Mouse (Mus musculus): ENCODE measurements around the gene Knstrn.

The Knstrn gene

GRCm38 (mm10) chr2:118790551-118791525 lies 23.0 kb upstream of the Knstrn start:
- peak; percentile 25; the same call in 1 of the 2 replicates for ATAC-seq (ENCODE audit: low TSS enrichment)

DNA sequence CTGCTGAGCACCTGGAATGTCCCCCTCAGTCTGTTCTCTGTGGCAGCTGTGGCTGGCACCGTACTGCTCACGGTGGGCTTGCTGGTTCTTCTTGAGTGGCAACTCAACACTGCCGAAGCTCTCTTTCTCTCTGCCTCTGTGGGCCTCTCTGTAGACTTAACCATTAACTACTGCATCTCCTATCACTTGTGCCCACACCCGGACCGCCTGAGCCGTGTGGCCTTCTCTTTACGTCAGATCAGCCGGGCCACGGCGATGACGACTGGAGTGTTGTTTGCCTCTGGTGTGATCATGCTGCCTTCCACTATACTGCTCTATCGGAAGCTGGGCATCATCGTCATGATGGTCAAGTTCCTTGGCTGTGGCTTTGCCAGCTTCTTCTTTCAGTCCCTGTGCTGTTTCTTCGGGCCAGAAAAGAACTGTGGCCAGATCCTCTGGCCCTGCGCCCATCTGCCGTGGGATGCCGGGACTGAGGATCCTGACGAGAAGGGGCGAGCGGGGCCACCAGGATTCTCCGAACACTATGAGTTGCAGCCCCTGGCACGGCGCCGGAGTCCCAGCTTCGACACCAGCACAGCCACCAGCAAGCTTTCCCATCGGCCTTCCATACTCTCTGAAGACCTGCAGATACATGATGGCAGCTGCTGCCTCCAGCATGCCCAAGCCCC lies 22.1 kb upstream of the Knstrn start:
- no peak for ATAC-seq (ENCODE audit: low TSS enrichment)

- ATAC-seq (ENCODE audit: low TSS enrichment) = no peak
Observed at GRCm38 (mm10) chr2:118792259-118792613, 21.6 kb upstream of the Knstrn start.

- ATAC-seq (ENCODE audit: low TSS enrichment) = no peak
Observed at GRCm38 (mm10) chr2:118793636-118794035, 20.2 kb upstream of the Knstrn start.

GRCm38 (mm10) chr2:118802542-118803118 lies 11.2 kb upstream of the Knstrn start:
- ATAC-seq (ENCODE audit: low TSS enrichment) = no peak

DNA sequence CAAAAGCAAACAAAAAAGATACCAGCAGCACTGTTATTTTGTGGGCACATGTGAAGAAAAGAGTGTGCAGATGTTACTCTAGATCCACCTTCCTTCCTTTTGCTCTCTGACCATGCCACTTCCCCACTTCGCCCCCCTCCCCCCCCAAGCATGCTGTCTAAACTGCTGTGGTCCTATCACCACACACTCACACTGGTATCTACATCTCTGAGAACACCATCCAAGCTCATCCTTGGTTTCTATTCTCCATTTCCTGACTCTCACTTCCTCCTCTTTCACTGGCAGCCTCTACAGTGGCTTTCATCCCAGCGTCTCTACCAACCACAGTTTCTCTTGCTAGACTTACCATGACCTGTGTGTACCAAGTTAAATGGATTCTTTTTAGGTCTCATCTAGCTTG lies 9.3 kb upstream of the Knstrn start:
- no peak for ATAC-seq (ENCODE audit: low TSS enrichment)

DNA sequence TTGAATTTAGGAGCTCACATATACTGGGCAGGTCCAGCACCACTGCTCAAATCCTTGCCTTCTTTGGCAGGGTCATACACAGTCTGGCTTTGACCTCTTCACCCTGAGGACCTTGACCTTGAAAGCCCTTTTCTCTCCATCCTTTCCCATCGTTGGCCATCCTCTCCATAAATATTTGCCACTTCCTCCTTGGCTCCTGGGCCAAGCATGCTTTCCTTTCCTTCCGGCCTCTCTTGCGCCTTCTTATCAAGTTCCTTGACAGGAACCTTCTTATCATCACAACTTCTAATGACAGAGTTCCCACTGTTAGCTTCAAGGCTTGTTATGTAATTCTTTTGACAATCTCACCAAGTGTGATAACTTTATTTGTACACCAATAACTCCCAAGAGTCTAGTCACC lies 8.7 kb upstream of the Knstrn start:
- no peak for ATAC-seq (ENCODE audit: low TSS enrichment)

DNA sequence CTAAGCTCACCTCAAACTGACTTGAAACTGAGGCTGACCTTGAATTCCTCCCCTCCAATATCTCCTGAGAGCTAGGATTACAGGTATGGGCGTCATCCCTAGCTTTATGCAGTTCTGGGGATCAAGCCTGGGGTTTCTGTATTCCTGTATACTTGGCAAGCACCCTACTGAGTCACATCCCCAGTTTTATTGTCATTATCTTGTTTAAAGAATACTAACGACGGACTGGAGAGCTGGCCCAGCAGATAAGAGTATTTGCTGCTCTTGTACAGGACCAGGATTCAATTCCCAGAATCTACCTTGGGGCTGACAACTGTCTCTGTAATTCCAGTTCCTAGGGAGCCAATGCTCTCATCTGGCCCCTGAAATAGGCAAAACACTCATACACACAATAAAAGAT lies 8.0 kb upstream of the Knstrn start:
- ATAC-seq (ENCODE audit: low TSS enrichment) = no peak

- peak; percentile 57 for ATAC-seq (ENCODE audit: low TSS enrichment)
Observed at GRCm38 (mm10) chr2:118806860-118807259, 6.9 kb upstream of the Knstrn start.

GRCm38 (mm10) chr2:118810861-118811260 lies 2.9 kb upstream of the Knstrn start:
- no peak for ATAC-seq (ENCODE audit: low TSS enrichment)

DNA sequence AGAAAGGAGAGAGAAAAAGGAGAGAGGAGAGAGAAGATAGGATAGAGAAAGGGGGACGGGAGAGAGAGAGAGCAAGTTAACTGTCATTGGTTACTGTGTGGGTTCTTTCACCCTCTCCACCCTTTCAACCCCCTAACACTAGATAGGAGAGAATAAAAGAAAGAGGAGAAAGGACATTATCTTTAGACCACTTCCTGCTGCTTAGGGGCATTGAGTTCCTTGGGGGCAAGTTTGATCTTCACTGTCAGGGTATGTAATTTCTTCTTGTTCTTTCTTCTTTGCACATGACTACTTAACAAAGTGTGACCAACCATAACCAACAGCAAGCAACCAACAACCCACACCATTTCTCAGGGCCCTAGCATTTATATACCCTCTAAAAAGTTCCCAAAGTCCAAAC lies 1.1 kb upstream of the Knstrn start:
- no peak for ATAC-seq (ENCODE audit: low TSS enrichment)

GRCm38 (mm10) chr2:118822800-118823199 lies 9.0 kb downstream of the Knstrn start:
- no peak for ATAC-seq (ENCODE audit: low TSS enrichment)

DNA sequence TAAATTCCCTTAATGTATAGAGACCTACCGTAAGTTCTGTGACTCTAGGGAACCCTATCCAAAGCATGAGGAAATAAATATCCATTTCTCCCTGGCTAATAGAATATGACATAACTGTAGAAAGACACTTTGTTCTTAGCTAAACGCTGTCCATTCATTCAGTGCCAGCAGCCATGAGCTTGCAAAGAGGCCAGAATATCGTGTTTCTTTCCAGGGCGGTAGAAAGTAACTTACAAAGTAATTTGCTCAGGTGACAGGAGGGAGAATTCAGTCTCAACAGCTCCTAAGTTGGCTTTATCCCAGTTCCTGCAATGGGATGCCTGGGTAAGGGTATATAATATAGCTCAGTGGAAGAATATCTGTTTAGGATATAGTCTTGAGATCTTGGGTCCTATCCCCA lies 10.6 kb downstream of the Knstrn start:
- ATAC-seq (ENCODE audit: low TSS enrichment) = no peak

- no peak for ATAC-seq (ENCODE audit: low TSS enrichment)
Observed at GRCm38 (mm10) chr2:118829096-118829495, 15.3 kb downstream of the Knstrn start.

- ATAC-seq (ENCODE audit: low TSS enrichment) = no peak
Observed at GRCm38 (mm10) chr2:118834061-118834460, 20.3 kb downstream of the Knstrn start.

- ATAC-seq (ENCODE audit: low TSS enrichment) = no peak
Observed at GRCm38 (mm10) chr2:118835115-118835514, 21.3 kb downstream of the Knstrn start.

DNA sequence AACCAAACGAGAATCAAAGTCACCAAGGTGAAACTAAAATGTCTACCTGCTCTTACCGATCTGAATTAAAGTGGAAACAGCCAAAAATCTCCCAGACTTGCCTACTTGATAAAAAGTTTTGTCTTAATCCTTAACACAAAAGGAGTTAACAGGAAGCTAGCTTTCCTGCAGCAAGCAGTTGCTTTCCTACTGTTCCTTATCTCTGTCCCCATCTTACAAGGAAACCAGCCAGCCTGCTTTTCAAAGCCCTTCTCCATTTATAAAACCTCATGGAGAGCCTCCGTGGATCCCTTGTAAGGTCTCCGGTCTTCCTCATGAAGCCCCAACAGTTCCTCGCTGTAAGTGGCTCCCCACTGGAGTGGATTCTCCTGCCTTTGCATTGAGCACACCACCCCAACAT lies 24.5 kb downstream of the Knstrn start:
- no peak for ATAC-seq (ENCODE audit: low TSS enrichment)

- ATAC-seq (ENCODE audit: low TSS enrichment) = no peak
Observed at GRCm38 (mm10) chr2:118841186-118841585, 27.4 kb downstream of the Knstrn start.

DNA sequence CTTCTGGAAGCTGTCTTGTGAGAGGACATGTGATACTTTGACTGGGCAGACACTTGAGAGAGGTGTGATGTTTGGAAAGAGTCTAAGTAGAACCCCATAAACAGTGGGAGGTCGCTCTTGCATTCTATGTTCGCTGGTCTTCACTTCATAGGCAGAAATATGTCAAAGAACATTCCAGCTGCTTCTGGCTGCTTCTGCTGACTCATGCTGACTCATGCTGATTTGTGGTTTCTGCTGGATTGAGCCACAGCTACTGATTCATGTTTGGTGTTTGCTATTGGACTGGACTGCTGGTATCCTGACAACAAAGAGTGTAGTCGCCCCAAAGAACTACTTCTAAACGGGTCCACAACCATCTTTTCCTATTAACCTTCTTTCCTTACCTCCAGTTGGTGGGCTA lies 28.0 kb downstream of the Knstrn start:
- no peak for ATAC-seq (ENCODE audit: low TSS enrichment)

GRCm38 (mm10) chr2:118844427-118844826 lies 30.6 kb downstream of the Knstrn start:
- no peak for ATAC-seq (ENCODE audit: low TSS enrichment)

DNA sequence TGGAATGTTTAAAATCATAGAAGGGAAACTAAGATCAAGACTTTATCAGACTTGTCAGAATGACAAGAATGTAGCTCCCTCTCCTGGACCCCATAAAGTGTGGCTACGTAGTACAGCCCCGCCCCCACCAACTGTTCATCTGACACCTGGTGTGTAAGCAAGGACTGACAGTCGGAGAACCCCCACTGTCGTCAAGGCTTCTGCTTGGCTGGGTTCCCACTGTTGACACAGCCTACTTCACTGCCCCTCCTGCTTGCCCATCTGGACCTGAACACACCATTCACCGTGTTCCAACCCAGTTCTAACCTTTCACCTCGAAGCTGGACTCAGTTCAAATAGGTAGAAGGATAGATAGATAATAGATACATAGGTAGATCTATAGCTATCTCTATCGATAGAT lies 32.4 kb downstream of the Knstrn start:
- no peak for ATAC-seq (ENCODE audit: low TSS enrichment)

DNA sequence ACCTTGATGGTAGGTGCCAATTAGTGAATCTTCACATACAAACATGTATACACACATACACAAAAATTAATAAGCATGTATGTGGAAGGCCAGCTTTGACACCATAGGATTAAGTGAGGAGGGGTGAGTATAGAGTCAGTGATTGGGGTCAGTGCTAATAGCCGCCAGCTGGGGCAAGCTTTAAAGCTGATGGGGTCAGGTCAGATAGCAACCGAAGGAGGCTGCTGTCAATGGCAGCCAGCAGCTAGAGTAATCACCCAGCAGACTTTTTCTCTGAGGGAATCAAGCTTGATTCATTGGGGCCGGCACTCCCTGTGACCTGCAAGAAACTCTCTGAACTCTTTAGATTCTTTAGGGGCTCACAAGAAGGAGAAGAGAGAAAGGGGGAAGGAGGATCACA lies 38.0 kb downstream of the Knstrn start:
- ATAC-seq (ENCODE audit: low TSS enrichment) = no peak

All from frontal cortex, adult (tissue).